Mouse (Mus musculus): ENCODE results near the gene Sirt5. TPM values are rescaled to one million over a fixed set of nuclear protein-coding genes. Genes with fewer than 3 reads are reported as not detected.

Sirt5 gene
- polyA plus RNA-seq, 1 experiment from 2014 or later = 5.4 TPM

- Histone ChIP-seq H3K9ac (no peak overlapping the region), H3K4me2 (no peak overlapping the region), H3K9me3 (replicated peaks) (no peaks in the 10 kb centered on the region), H3K27me3 (no peaks in the 10 kb centered on the region), H3K4me1 (replicated peaks) (no peaks in the 10 kb centered on the region), H3K27ac (replicated peaks) (no peak overlapping the region), H3K4me3 (replicated peaks) (no peak overlapping the region), H3K36me3 (replicated peaks) (peaks cover 27% of the 10 kb centered on the region)
- no peak for ATAC-seq (ENCODE audit: insufficient read depth)
- WGBS (ENCODE audit: insufficient replicate concordance) = 38% methylated on average over 2 of the region's 2 CpGs
These were observed 9.7 kb downstream of the Sirt5 start for GRCm38 (mm10) chr13:43374918-43375432.

- 68% methylated on average over 3 of the region's 3 CpGs for WGBS (ENCODE audit: insufficient replicate concordance)
- no peak overlapping the region for H3K4me2 ChIP-seq
- H3K4me3 ChIP-seq (replicated peaks) = no peak overlapping the region
- no peaks in the 10 kb centered on the region for H3K27me3 ChIP-seq
- no peaks in the 10 kb centered on the region for H3K4me1 ChIP-seq (replicated peaks)
- H3K27ac ChIP-seq (replicated peaks) = no peak overlapping the region
- no peak for ATAC-seq (ENCODE audit: insufficient read depth)
- no peak overlapping the region for H3K9ac ChIP-seq
- H3K36me3 ChIP-seq (replicated peaks) = 0 out of 2 replicates have a peak, but pooled peaks cover 13% of the 10 kb centered on the region
- H3K9me3 ChIP-seq (replicated peaks) = no peaks in the 10 kb centered on the region
These were observed 14.7 kb downstream of the Sirt5 start for GRCm38 (mm10) chr13:43379989-43380388.

- H3K4me2 ChIP-seq = no peak overlapping the region
- no peak overlapping the region for H3K4me3 ChIP-seq (replicated peaks)
- no peaks in the 10 kb centered on the region for H3K27me3 ChIP-seq
- H3K9ac ChIP-seq = no peak overlapping the region
- WGBS (ENCODE audit: insufficient replicate concordance) = 74% methylated on average over 10 of the region's 10 CpGs
- no peak for ATAC-seq (ENCODE audit: insufficient read depth)
- no peak overlapping the region for H3K27ac ChIP-seq (replicated peaks)
- H3K4me1 ChIP-seq (replicated peaks) = no peaks in the 10 kb centered on the region
- H3K36me3 ChIP-seq (replicated peaks) = 0 out of 2 replicates have a peak, but pooled peaks cover 6% of the 10 kb centered on the region
- H3K9me3 ChIP-seq (replicated peaks) = no peaks in the 10 kb centered on the region
These were observed 20.0 kb downstream of the Sirt5 start for GRCm38 (mm10) chr13:43385321-43385720.

GRCm38 (mm10) chr13:43397700-43398296, 32.5 kb downstream of the Sirt5 start:
- WGBS (ENCODE audit: insufficient replicate concordance) = 46% methylated on average over 14 of the region's 17 CpGs
- Histone ChIP-seq H3K9me3 (replicated peaks) (no peaks in the 10 kb centered on the region), H3K4me2 (peak overlapping the region; percentile 75), H3K4me3 (replicated peaks) (peak overlapping the region; percentile 92), H3K4me1 (replicated peaks) (peaks cover 14% of the 10 kb centered on the region), H3K9ac (no peak overlapping the region), H3K36me3 (replicated peaks) (peaks cover 29% of the 10 kb centered on the region), H3K27me3 (no peaks in the 10 kb centered on the region), H3K27ac (replicated peaks) (no peak overlapping the region)
- no peak for ATAC-seq (ENCODE audit: insufficient read depth)

GRCm38 (mm10) chr13:43398297-43399080, 33.2 kb downstream of the Sirt5 start, which contains the start of gene Nol7:
Gene Nol7 (plus strand): TSS chr13:43398390.
- Histone ChIP-seq H3K36me3 (replicated peaks) (peaks cover 36% of the 10 kb centered on the region), H3K9me3 (replicated peaks) (no peaks in the 10 kb centered on the region), H3K4me3 (replicated peaks) (peak within 1 kb of the TSS; percentile 92), H3K4me1 (replicated peaks) (peaks cover 14% of the 10 kb centered on the region), H3K27ac (replicated peaks) (peak within 1 kb of the TSS; percentile 89), H3K4me2 (peak within 1 kb of the TSS; percentile 75), H3K9ac (peak within 1 kb of the TSS; percentile 85), H3K27me3 (no peaks in the 10 kb centered on the region)
- ATAC-seq (ENCODE audit: insufficient read depth) = peak; percentile 95
- WGBS (ENCODE audit: insufficient replicate concordance) = under 1% methylated on average over 72 of the region's 72 CpGs

- no peak for ATAC-seq (ENCODE audit: insufficient read depth)
- 61% methylated on average over 5 of the region's 5 CpGs for WGBS (ENCODE audit: insufficient replicate concordance)
- Histone ChIP-seq H3K4me2 (peak overlapping the region; percentile 75), H3K4me1 (replicated peaks) (peaks cover 14% of the 10 kb centered on the region), H3K9ac (peak overlapping the region; percentile 85), H3K4me3 (replicated peaks) (peak overlapping the region; percentile 92), H3K27ac (replicated peaks) (no peak overlapping the region), H3K36me3 (replicated peaks) (peaks cover 46% of the 10 kb centered on the region), H3K27me3 (no peaks in the 10 kb centered on the region), H3K9me3 (replicated peaks) (no peaks in the 10 kb centered on the region)
These were observed 34.3 kb downstream of the Sirt5 start for GRCm38 (mm10) chr13:43399576-43399975.

- no peaks in the 10 kb centered on the region for H3K27me3 ChIP-seq
- H3K4me1 ChIP-seq (replicated peaks) = no peaks in the 10 kb centered on the region
- H3K9ac ChIP-seq = no peak overlapping the region
- H3K4me3 ChIP-seq (replicated peaks) = no peak overlapping the region
- peaks cover 61% of the 10 kb centered on the region for H3K36me3 ChIP-seq (replicated peaks)
- no peak overlapping the region for H3K27ac ChIP-seq (replicated peaks)
- WGBS (ENCODE audit: insufficient replicate concordance) = 79% methylated on average over 7 of the region's 7 CpGs
- H3K4me2 ChIP-seq = no peak overlapping the region
- ATAC-seq (ENCODE audit: insufficient read depth) = no peak
- no peaks in the 10 kb centered on the region for H3K9me3 ChIP-seq (replicated peaks)
These were observed 47.0 kb downstream of the Sirt5 start for GRCm38 (mm10) chr13:43412311-43412710.

- H3K9ac ChIP-seq = no peak overlapping the region
- 85% methylated on average over 2 of the region's 2 CpGs for WGBS (ENCODE audit: insufficient replicate concordance)
- no peaks in the 10 kb centered on the region for H3K9me3 ChIP-seq (replicated peaks)
- no peak overlapping the region for H3K27ac ChIP-seq (replicated peaks)
- H3K4me1 ChIP-seq (replicated peaks) = no peaks in the 10 kb centered on the region
- no peak overlapping the region for H3K4me3 ChIP-seq (replicated peaks)
- H3K36me3 ChIP-seq (replicated peaks) = peaks cover 66% of the 10 kb centered on the region
- ATAC-seq (ENCODE audit: insufficient read depth) = no peak
- no peaks in the 10 kb centered on the region for H3K27me3 ChIP-seq
- no peak overlapping the region for H3K4me2 ChIP-seq
These were observed 48.3 kb downstream of the Sirt5 start for GRCm38 (mm10) chr13:43413611-43414010.

- WGBS (ENCODE audit: insufficient replicate concordance) = 72% methylated on average over 1 of the region's 1 CpGs
- Histone ChIP-seq H3K27me3 (no peaks in the 10 kb centered on the region), H3K36me3 (replicated peaks) (peaks cover 74% of the 10 kb centered on the region), H3K9ac (no peak overlapping the region), H3K4me1 (replicated peaks) (no peaks in the 10 kb centered on the region), H3K9me3 (replicated peaks) (no peaks in the 10 kb centered on the region), H3K4me3 (replicated peaks) (no peak overlapping the region), H3K4me2 (no peak overlapping the region), H3K27ac (replicated peaks) (no peak overlapping the region)
- no peak for ATAC-seq (ENCODE audit: insufficient read depth)
These were observed 50.0 kb downstream of the Sirt5 start for GRCm38 (mm10) chr13:43415249-43415648.

- no peaks in the 10 kb centered on the region for H3K27me3 ChIP-seq
- H3K27ac ChIP-seq (replicated peaks) = no peak overlapping the region
- H3K4me1 ChIP-seq (replicated peaks) = no peaks in the 10 kb centered on the region
- H3K4me3 ChIP-seq (replicated peaks) = no peak overlapping the region
- ATAC-seq (ENCODE audit: insufficient read depth) = no peak
- no peaks in the 10 kb centered on the region for H3K9me3 ChIP-seq (replicated peaks)
- no peak overlapping the region for H3K4me2 ChIP-seq
- H3K9ac ChIP-seq = no peak overlapping the region
- peaks cover 25% of the 10 kb centered on the region for H3K36me3 ChIP-seq (replicated peaks)
- WGBS (ENCODE audit: insufficient replicate concordance) = 94% methylated on average over 4 of the region's 4 CpGs
These were observed 63.1 kb downstream of the Sirt5 start for GRCm38 (mm10) chr13:43428436-43428835.

- Histone ChIP-seq H3K36me3 (replicated peaks) (peaks cover 10% of the 10 kb centered on the region), H3K27me3 (no peaks in the 10 kb centered on the region), H3K4me2 (no peak overlapping the region), H3K4me1 (replicated peaks) (no peaks in the 10 kb centered on the region), H3K4me3 (replicated peaks) (no peak overlapping the region), H3K9me3 (replicated peaks) (no peaks in the 10 kb centered on the region), H3K27ac (replicated peaks) (no peak overlapping the region), H3K9ac (no peak overlapping the region)
- ATAC-seq (ENCODE audit: insufficient read depth) = no peak
- 83% methylated on average over 2 of the region's 2 CpGs for WGBS (ENCODE audit: insufficient replicate concordance)
These were observed 68.1 kb downstream of the Sirt5 start for GRCm38 (mm10) chr13:43433395-43433794.

Measured in liver, embryonic 15.5 days (tissue).